Mouse (Mus musculus) neutrophil, adult 5-6 weeks (primary cell): Measurements from ENCODE around the gene Cdk2ap1. TPM values are rescaled to one million over a fixed set of nuclear protein-coding genes. Genes with fewer than 3 reads are reported as not detected.
"Not testable (repeated sequence)": the region's sequence is repeated elsewhere in the genome, so short reads cannot be mapped to it uniquely, and the experiment has no call there.

Source experiments
- ATAC-seq: fragments of 151-379, 151-347 bp; 2 replicates; pipeline ENCODE4 v1.8.0; 2017; ENCODE audit warnings: mild to moderate bottlenecking, moderate TSS enrichment; ENCODE audit not compliant: insufficient number of reproducible peaks, poor library complexity, low FRiP score, severe bottlenecking; ENCODE audit errors: extremely low read depth
- total RNA-seq: library from RNA; stranded (forward); fragments of 200-1000 nt; gene quantifications from 2 replicates; pipeline ENCODE4 v1.2.3, GENCODE M21; 2017

Cdk2ap1 gene
- total RNA-seq, 1 experiment from 2014 or later: 78.1 TPM

GRCm38 (mm10) chr5:124309155-124309554 lies 53.7 kb downstream of the Cdk2ap1 start:
- ATAC-seq: no peak

GRCm38 (mm10) chr5:124302853-124303252 lies 60.0 kb downstream of the Cdk2ap1 start:
- not testable (repeated sequence) for ATAC-seq

GRCm38 (mm10) chr5:124300132-124300531 lies 62.8 kb downstream of the Cdk2ap1 start:
- ATAC-seq: no peak

- not testable (repeated sequence) for ATAC-seq
Measured at GRCm38 (mm10) chr5:124299307-124299706, 63.6 kb downstream of the Cdk2ap1 start.

- no peak for ATAC-seq
Measured at GRCm38 (mm10) chr5:124296475-124296874, 66.4 kb downstream of the Cdk2ap1 start.

Other genes starting within 250 kb of the Cdk2ap1 start
- gene Arl6ip4, start 247.0 kb downstream of the Cdk2ap1 start, total RNA-seq: 54.9 and 66.2 TPM in 2 replicates
- gene Pitpnm2, start 113.3 kb downstream of the Cdk2ap1 start, total RNA-seq: 10.7 and 11.3 TPM in 2 replicates
- gene Mphosph9, start 35.1 kb downstream of the Cdk2ap1 start, total RNA-seq: 14.0 and 18.3 TPM in 2 replicates
- 5.5 and 6.9 TPM in 2 replicates for gene 2810006K23Rik, start 35.0 kb downstream of the Cdk2ap1 start, total RNA-seq
- 306 and 307 TPM in 2 replicates for gene Sbno1, start 62.9 kb upstream of the Cdk2ap1 start, total RNA-seq
- gene Kmt5a, start 76.8 kb upstream of the Cdk2ap1 start, total RNA-seq: 58.0 and 70.0 TPM in 2 replicates
- 40.5 and 44.6 TPM in 2 replicates for gene Rilpl2, start 115.3 kb upstream of the Cdk2ap1 start, total RNA-seq
- gene Snrnp35, start 120.1 kb upstream of the Cdk2ap1 start, total RNA-seq: 4.7 and 9.3 TPM in 2 replicates
- 1.2 and 1.7 TPM in 2 replicates for gene Rilpl1, start 168.3 kb upstream of the Cdk2ap1 start, total RNA-seq
- 321 and 409 TPM in 2 replicates for gene Tmed2, start 177.6 kb upstream of the Cdk2ap1 start, total RNA-seq
- 27.7 and 28.2 TPM in 2 replicates for gene Ddx55, start 189.8 kb upstream of the Cdk2ap1 start, total RNA-seq
- 24.1 and 24.7 TPM in 2 replicates for gene Eif2b1, start 216.0 kb upstream of the Cdk2ap1 start, total RNA-seq
- gene Gtf2h3, start 216.1 kb upstream of the Cdk2ap1 start, total RNA-seq: 18.7 and 25.5 TPM in 2 replicates